Mouse (Mus musculus): ENCODE measurements at regions not wholly inside any gene's neighbourhood (a gene's known extent, or its start where the extent isn't known, plus 50 kb on each side); places are given as distances from the start of the nearest gene placed in this dataset.

DNA sequence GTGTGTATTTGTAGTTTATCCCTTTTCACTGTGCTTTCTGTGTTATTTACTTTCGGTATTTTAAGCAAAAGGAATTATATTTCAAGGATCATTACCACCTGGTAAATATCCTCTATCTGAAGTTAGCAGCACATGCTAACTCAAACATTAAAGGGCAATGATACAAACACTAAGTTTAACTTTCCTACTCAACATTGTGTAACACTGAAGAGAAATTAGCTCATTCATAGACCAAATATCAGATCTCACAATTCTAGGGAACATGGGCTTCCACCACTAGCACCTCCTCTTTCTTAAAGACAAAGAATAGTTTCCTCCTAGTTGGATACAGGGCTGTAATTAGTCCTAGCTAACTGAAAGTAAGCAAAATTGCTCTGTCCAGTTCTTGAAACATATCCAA lies 377.4 kb downstream of the Kcnj2 start:
- no peaks in the 10 kb centered on the region for H3K79me2 ChIP-seq (ENCODE audit: inconsistent target)
- WGBS (ENCODE audit: missing documents), result 100% methylated on average over 1 of the region's 1 CpGs
- H3K4me3 ChIP-seq (ENCODE audit: inconsistent target), result no peak overlapping the region
- H3K36me3 ChIP-seq (ENCODE audit: inconsistent target), result no peaks in the 10 kb centered on the region
- H3K27ac ChIP-seq, result no peak overlapping the region

DNA sequence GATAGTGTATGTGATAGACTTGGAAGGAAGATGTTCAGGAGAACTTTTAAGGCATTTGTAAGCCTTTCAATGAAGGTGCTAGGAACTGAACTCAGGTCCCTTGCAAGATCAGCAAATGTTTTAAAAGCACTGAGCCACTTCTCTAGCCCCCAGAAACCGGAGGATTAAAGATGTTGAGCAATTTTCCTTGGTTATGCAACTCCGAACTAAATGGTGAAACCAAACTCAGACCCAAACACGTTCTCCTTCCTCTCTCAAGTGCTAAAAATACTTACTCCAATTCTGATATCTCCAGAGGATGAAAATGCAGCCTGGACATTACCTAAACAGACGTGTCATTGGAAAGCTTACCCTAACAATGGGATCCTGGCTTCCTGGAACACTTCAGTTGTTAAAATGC lies 378.8 kb downstream of the Kcnj2 start:
- H3K4me3 ChIP-seq (ENCODE audit: inconsistent target), result no peak overlapping the region
- no peaks in the 10 kb centered on the region for H3K79me2 ChIP-seq (ENCODE audit: inconsistent target)
- H3K36me3 ChIP-seq (ENCODE audit: inconsistent target), result no peaks in the 10 kb centered on the region
- H3K27ac ChIP-seq, result no peak overlapping the region
- WGBS (ENCODE audit: missing documents), result 7% methylated on average over 4 of the region's 4 CpGs

DNA sequence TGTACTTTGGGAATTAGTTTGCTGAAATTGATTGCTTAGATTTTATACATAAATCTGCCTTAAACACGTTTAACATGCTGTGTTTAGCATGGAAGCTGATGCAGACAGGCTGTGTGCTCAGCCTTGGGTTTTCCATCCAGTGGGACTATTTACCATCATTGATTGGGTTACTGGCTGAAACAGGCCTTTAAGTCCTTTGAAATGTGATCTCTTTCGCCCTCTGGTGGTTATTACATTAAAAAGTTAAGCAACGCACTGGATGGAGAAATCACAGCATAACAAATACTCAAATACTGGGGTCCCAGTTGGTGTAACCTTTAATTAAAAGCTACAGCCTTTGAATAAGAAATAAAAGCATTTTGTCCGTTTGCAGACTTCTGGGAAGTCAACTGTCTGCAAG lies 379.8 kb downstream of the Kcnj2 start:
- Histone ChIP-seq H3K36me3 (ENCODE audit: inconsistent target) (no peaks in the 10 kb centered on the region), H3K27ac (no peak overlapping the region), H3K4me3 (ENCODE audit: inconsistent target) (no peak overlapping the region), H3K79me2 (ENCODE audit: inconsistent target) (no peaks in the 10 kb centered on the region)
- 14% methylated on average over 4 of the region's 4 CpGs for WGBS (ENCODE audit: missing documents)

GRCm38 (mm10) chr11:111450811-111451494 lies 385.0 kb downstream of the Kcnj2 start:
- H3K4me3 ChIP-seq (ENCODE audit: inconsistent target), result no peak overlapping the region
- 92% methylated on average over 3 of the region's 3 CpGs for WGBS (ENCODE audit: missing documents)
- H3K79me2 ChIP-seq (ENCODE audit: inconsistent target), result no peaks in the 10 kb centered on the region
- no peak overlapping the region for H3K27ac ChIP-seq
- no peaks in the 10 kb centered on the region for H3K36me3 ChIP-seq (ENCODE audit: inconsistent target)

GRCm38 (mm10) chr11:111460046-111460445 lies 394.1 kb downstream of the Kcnj2 start:
- H3K79me2 ChIP-seq (ENCODE audit: inconsistent target), result no peaks in the 10 kb centered on the region
- WGBS (ENCODE audit: missing documents), result 96% methylated on average over 10 of the region's 10 CpGs
- no peaks in the 10 kb centered on the region for H3K36me3 ChIP-seq (ENCODE audit: inconsistent target)
- no peak overlapping the region for H3K27ac ChIP-seq
- no peak overlapping the region for H3K4me3 ChIP-seq (ENCODE audit: inconsistent target)

GRCm38 (mm10) chr11:111484981-111485380 lies 419.0 kb downstream of the Kcnj2 start:
- Histone ChIP-seq H3K27ac (no peak overlapping the region), H3K79me2 (ENCODE audit: inconsistent target) (no peaks in the 10 kb centered on the region), H3K36me3 (ENCODE audit: inconsistent target) (no peaks in the 10 kb centered on the region), H3K4me3 (ENCODE audit: inconsistent target) (no peak overlapping the region)
- 41% methylated on average over 6 of the region's 6 CpGs for WGBS (ENCODE audit: missing documents)

DNA sequence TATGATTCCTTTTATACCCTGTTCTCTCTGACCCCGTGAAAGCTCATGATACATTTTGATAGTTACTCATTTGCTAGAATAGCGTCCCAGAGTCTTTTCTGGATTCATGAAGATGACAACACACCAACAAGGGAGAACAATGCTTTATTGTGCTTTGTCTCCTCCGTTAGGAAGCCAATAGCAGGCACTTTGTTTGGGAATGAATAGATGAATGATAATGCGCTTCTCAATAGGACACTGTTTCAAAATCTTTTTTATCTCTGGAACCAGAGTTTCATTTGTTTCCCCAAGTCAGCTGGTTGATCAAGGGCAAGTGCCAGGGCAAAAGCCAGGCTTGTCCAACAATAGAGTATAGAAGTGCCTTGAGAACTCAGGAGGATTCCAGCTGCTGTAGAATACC lies 446.5 kb downstream of the Kcnj2 start:
- no peaks in the 10 kb centered on the region for H3K36me3 ChIP-seq (ENCODE audit: inconsistent target)
- H3K27ac ChIP-seq, result no peak overlapping the region
- no peaks in the 10 kb centered on the region for H3K79me2 ChIP-seq (ENCODE audit: inconsistent target)
- H3K4me3 ChIP-seq (ENCODE audit: inconsistent target), result no peak overlapping the region
- WGBS (ENCODE audit: missing documents), result 82% methylated on average over 4 of the region's 4 CpGs

DNA sequence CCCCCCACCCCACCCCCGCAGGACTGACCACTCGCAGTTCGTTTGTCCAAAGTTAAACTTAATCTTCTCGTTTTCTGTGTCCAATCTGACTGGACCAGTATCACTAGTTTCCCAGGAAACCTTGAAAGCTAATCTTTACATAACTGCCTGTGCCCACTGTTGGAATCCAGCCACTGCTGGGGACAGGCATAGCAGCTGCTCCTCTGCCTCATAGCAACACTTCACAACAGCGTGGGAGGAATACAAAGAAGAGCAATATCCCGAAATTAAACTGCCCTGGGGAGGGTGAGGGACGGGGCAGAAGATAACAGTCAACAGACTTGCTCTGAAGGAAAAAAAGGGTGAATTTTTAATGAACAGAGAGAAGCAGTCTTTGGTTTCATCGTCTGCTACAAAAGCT lies 456.8 kb downstream of the Kcnj2 start:
- WGBS (ENCODE audit: missing documents), result 89% methylated on average over 8 of the region's 8 CpGs
- H3K79me2 ChIP-seq (ENCODE audit: inconsistent target), result no peaks in the 10 kb centered on the region
- H3K36me3 ChIP-seq (ENCODE audit: inconsistent target), result no peaks in the 10 kb centered on the region
- H3K27ac ChIP-seq, result no peak overlapping the region
- H3K4me3 ChIP-seq (ENCODE audit: inconsistent target), result no peak overlapping the region

DNA sequence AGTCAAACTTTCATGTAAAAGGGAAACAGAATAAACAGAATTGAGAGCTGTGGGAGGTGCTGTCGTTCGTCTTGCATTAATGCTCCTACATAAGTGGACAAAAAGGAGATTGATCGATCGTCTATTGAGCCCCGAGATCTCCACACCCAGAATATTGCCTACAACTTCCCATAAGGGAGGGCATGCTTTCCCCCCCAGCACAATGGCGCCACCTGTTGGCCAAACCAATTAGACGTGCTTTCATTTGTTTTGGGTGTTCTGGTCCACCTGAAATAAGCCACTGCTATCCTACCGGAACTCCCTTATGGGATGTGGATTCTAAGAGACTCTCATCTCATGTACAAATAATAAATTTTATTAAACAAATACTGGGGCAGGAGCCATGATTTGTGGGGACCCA lies 457.5 kb downstream of the Kcnj2 start:
- Histone ChIP-seq H3K79me2 (ENCODE audit: inconsistent target) (no peaks in the 10 kb centered on the region), H3K4me3 (ENCODE audit: inconsistent target) (no peak overlapping the region), H3K36me3 (ENCODE audit: inconsistent target) (no peaks in the 10 kb centered on the region), H3K27ac (no peak overlapping the region)
- WGBS (ENCODE audit: missing documents), result 43% methylated on average over 8 of the region's 8 CpGs

- no peak overlapping the region for H3K27ac ChIP-seq
- 42% methylated on average over 6 of the region's 6 CpGs for WGBS (ENCODE audit: missing documents)
- no peaks in the 10 kb centered on the region for H3K36me3 ChIP-seq (ENCODE audit: inconsistent target)
Observed at GRCm38 (mm10) chr11:111526010-111526742, 460.2 kb downstream of the Kcnj2 start.

GRCm38 (mm10) chr11:111529591-111529990 lies 463.6 kb downstream of the Kcnj2 start:
- Histone ChIP-seq H3K79me2 (ENCODE audit: inconsistent target) (no peaks in the 10 kb centered on the region), H3K27ac (no peak overlapping the region), H3K4me3 (ENCODE audit: inconsistent target) (no peak overlapping the region), H3K36me3 (ENCODE audit: inconsistent target) (no peaks in the 10 kb centered on the region)
- WGBS (ENCODE audit: missing documents), result 75% methylated on average over 9 of the region's 9 CpGs

More at GRCm38 (mm10) chr11:111526010-111526742, 460.2 kb downstream of the Kcnj2 start:
- Histone ChIP-seq H3K4me3 (ENCODE audit: inconsistent target) (no peak overlapping the region), H3K79me2 (ENCODE audit: inconsistent target) (no peaks in the 10 kb centered on the region)

DNA sequence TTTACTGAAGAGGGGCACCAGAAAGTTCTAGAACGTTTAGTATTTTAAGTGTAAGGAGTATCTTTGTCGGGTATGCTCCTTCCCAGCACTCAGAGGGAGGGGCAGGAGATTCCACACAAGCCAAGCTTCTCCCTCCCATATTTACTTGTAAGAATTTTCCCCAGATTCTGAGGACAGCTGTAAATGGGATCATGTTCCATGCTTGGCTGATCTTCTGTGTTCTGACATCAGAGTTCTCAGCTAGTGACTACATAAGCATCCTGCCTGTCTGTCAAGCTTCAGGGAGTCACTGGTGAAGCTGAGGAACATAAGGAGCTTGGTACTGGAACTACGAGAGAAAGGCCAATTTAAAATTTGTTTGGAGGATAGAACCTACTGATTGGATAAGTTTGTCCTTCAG lies 464.9 kb downstream of the Kcnj2 start:
- Histone ChIP-seq H3K4me3 (ENCODE audit: inconsistent target) (no peak overlapping the region), H3K36me3 (ENCODE audit: inconsistent target) (no peaks in the 10 kb centered on the region), H3K79me2 (ENCODE audit: inconsistent target) (no peaks in the 10 kb centered on the region), H3K27ac (no peak overlapping the region)
- 69% methylated on average over 3 of the region's 3 CpGs for WGBS (ENCODE audit: missing documents)

DNA sequence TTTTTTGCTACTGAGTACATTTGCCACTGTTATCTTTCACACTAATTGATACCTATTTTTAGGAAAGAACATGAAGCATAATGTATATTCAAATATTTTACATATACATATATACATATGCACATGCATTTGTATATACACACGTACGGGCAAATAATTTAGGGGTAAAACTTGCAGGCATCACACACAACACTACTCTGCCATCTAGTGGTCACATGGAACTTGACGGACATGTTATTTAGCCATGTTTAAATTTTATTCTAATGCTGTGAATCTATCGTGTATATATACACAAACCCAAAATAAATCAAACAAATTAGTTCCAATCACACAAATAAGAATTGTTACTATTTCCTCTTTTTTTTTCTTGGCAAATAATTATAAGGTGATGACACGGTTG lies 466.5 kb downstream of the Kcnj2 start:
- H3K4me3 ChIP-seq (ENCODE audit: inconsistent target), result no peak overlapping the region
- WGBS (ENCODE audit: missing documents), result 27% methylated on average over 5 of the region's 5 CpGs
- H3K79me2 ChIP-seq (ENCODE audit: inconsistent target), result no peaks in the 10 kb centered on the region
- H3K27ac ChIP-seq, result no peak overlapping the region
- H3K36me3 ChIP-seq (ENCODE audit: inconsistent target), result no peaks in the 10 kb centered on the region

DNA sequence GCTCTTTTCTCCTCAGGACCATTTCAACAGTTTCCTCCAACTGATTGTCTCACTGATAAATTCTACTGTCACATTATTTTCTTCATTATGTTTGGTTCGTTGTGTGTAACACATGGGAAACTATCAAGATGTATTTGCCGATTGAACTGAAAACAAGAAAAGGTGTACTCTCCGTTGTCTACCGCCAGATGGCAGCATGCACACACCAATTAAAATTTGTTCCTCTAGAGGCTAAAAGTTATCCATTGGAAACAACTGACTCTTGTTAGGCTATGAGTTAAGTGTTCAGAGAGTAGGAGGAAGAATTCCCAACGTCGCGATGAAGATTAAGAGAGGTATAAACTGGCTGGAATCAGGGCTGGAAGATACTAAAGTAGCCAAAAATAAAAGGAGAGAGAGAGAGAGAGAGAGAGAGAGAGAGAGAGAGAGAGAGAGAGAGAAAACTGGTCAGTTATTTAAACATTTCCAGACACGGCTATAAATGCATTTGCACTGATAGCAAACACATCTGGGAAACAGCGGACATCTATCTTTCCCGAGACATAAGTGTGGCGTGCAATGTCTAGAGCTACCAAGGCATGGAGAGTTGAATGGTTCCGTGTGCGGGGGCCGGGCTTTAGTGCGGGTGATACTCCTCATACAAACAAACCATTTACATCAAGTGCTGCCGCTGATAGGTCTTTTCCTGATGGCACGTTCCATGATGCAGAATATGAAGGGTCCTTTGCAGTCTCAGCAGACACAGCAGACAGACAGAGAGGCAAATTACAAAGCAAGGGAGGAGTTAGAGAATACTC lies 470.3 kb downstream of the Kcnj2 start:
- Histone ChIP-seq H3K27ac (no peak overlapping the region), H3K4me3 (ENCODE audit: inconsistent target) (no peak overlapping the region), H3K36me3 (ENCODE audit: inconsistent target) (no peaks in the 10 kb centered on the region), H3K79me2 (ENCODE audit: inconsistent target) (no peaks in the 10 kb centered on the region)
- WGBS (ENCODE audit: missing documents), result 54% methylated on average over 17 of the region's 17 CpGs

- H3K36me3 ChIP-seq (ENCODE audit: inconsistent target), result no peaks in the 10 kb centered on the region
- H3K27ac ChIP-seq, result no peak overlapping the region
- no peak overlapping the region for H3K4me3 ChIP-seq (ENCODE audit: inconsistent target)
- no peaks in the 10 kb centered on the region for H3K79me2 ChIP-seq (ENCODE audit: inconsistent target)
- 25% methylated on average over 3 of the region's 3 CpGs for WGBS (ENCODE audit: missing documents)
Observed at GRCm38 (mm10) chr11:111537654-111538053, 471.7 kb downstream of the Kcnj2 start.
